Mouse (Mus musculus) liver, adult 2 months (tissue): ENCODE data around the gene Epha5. TPM values are rescaled to one million over a fixed set of nuclear protein-coding genes. Genes with fewer than 3 reads are reported as not detected.

Source experiments
- DNase-seq: peaks from one replicate; pipeline ENCODE4 v3.0.0-alpha.2; 2011; ENCODE audit warnings: low read depth, low spot score; ENCODE audit errors: extremely low read depth
- H3K27ac ChIP-seq: fragments of 200-500 bp; replicated peaks from 2 replicates; pipeline ENCODE4 v1.5.1; 2012; ENCODE audit warnings: low read depth, mild to moderate bottlenecking, control low read depth, inconsistent platforms, low read length; ENCODE audit not compliant: insufficient read depth
- H3K27me3 ChIP-seq: fragments of 200-500 bp; 2 replicates; pipeline ENCODE4 v1.6.1; 2012; ENCODE audit warnings: mild to moderate bottlenecking, moderate library complexity, low read length, inconsistent platforms; ENCODE audit not compliant: control insufficient read depth, insufficient read depth
- H3K36me3 ChIP-seq: fragments of 200-500 bp; 2 replicates; pipeline ENCODE4 v1.6.1; 2012; ENCODE audit warnings: low read length, inconsistent platforms; ENCODE audit not compliant: control insufficient read depth, insufficient read depth
- H3K4me1 ChIP-seq: fragments of 200-500 bp; 2 replicates; pipeline ENCODE4 v1.6.1; 2011; ENCODE audit warnings: low read length; ENCODE audit not compliant: control insufficient read depth, insufficient read depth
- H3K4me3 ChIP-seq: fragments of 200-500 bp; 2 replicates; pipeline ENCODE4 v1.5.1; 2011; ENCODE audit warnings: low read depth, mild to moderate bottlenecking, control low read depth, low read length, moderate library complexity; ENCODE audit not compliant: insufficient read depth
- H3K79me2 ChIP-seq: fragments of 200-500 bp; 2 replicates; pipeline ENCODE4 v1.6.1; 2012; ENCODE audit warnings: inconsistent platforms, mild to moderate bottlenecking, low read length, moderate library complexity; ENCODE audit not compliant: control insufficient read depth, insufficient read depth
- H3K9ac ChIP-seq: fragments of 200-500 bp; 2 replicates; pipeline ENCODE4 v1.6.1; 2012; ENCODE audit warnings: low read depth, mild to moderate bottlenecking, control low read depth, inconsistent platforms, low read length
- CTCF ChIP-seq: fragments of 200-500 bp; IDR thresholded peaks from 2 replicates; pipeline ENCODE4 v1.5.1; 2011; ENCODE audit warnings: low read depth, low read length, control low read depth
- POLR2A ChIP-seq: fragments of 200-500 bp; IDR thresholded peaks from 2 replicates; pipeline ENCODE4 v1.6.1; 2011; ENCODE audit warnings: low read length, control low read depth; ENCODE audit not compliant: insufficient read depth; ENCODE audit errors: extremely low read depth
- WGBS: fragments of 180-500 bp; shearing (Covaris S2); methylation state at CpG from one replicate; pipeline ENCODE4 v1.1.7; 2018; 5-methylcytosine and 5-hydroxymethylcytosine counted together
- polyA plus RNA-seq: library from polyadenylated mRNA; depleted of rRNA; stranded (reverse); fragments of >200 nt; gene quantifications from 2 replicates; pipeline ENCODE4 v1.2.3, GENCODE M21; 2012
- total RNA-seq: library from RNA; depleted of rRNA; stranded (reverse); fragments of >200 nt; gene quantifications from 2 replicates; pipeline ENCODE4 v1.2.3, GENCODE M21; 2014

The Epha5 gene
- total and polyA plus RNA-seq, 2 experiments: not detected

GRCm38 (mm10) chr5:84353069-84353468, 64.1 kb downstream of the Epha5 start:
- Histone ChIP-seq H3K36me3 (no peaks in the 10 kb centered on the region), H3K4me3 (no peak overlapping the region), H3K9ac (no peak overlapping the region), H3K4me1 (no peaks in the 10 kb centered on the region), H3K79me2 (no peaks in the 10 kb centered on the region), H3K27ac (no peak overlapping the region), H3K27me3 (no peaks in the 10 kb centered on the region)
- TF ChIP-seq CTCF (no peak), POLR2A (no peak)
- no peak for DNase-seq
- 68% methylated on average over 5 of the region's 5 CpGs for WGBS

GRCm38 (mm10) chr5:84346728-84347499, 70.3 kb downstream of the Epha5 start:
- H3K27ac ChIP-seq: no peak overlapping the region
- 95% methylated on average over 2 of the region's 2 CpGs for WGBS
- DNase-seq: no peak
- no peaks in the 10 kb centered on the region for H3K79me2 ChIP-seq
- no peaks in the 10 kb centered on the region for H3K36me3 ChIP-seq
- no peak overlapping the region for H3K4me3 ChIP-seq
- no peaks in the 10 kb centered on the region for H3K27me3 ChIP-seq
- no peaks in the 10 kb centered on the region for H3K4me1 ChIP-seq
- TF ChIP-seq POLR2A (no peak), CTCF (no peak)
- H3K9ac ChIP-seq: no peak overlapping the region

GRCm38 (mm10) chr5:84335834-84336465, 81.2 kb downstream of the Epha5 start:
- H3K27me3 ChIP-seq: no peaks in the 10 kb centered on the region
- no peaks in the 10 kb centered on the region for H3K4me1 ChIP-seq
- TF ChIP-seq CTCF (no peak), POLR2A (no peak)
- DNase-seq: no peak
- H3K36me3 ChIP-seq: no peaks in the 10 kb centered on the region
- H3K27ac ChIP-seq: no peak overlapping the region
- H3K79me2 ChIP-seq: no peaks in the 10 kb centered on the region
- H3K9ac ChIP-seq: no peak overlapping the region
- 61% methylated on average over 3 of the region's 3 CpGs for WGBS
- no peak overlapping the region for H3K4me3 ChIP-seq

- TF ChIP-seq CTCF (no peak), POLR2A (no peak)
- Histone ChIP-seq H3K4me1 (no peaks in the 10 kb centered on the region), H3K27ac (no peak overlapping the region), H3K9ac (no peak overlapping the region), H3K4me3 (no peak overlapping the region), H3K79me2 (no peaks in the 10 kb centered on the region), H3K27me3 (no peaks in the 10 kb centered on the region), H3K36me3 (no peaks in the 10 kb centered on the region)
- DNase-seq: no peak
- WGBS: 78% methylated on average over 6 of the region's 6 CpGs
Measured at GRCm38 (mm10) chr5:84334481-84334880, 82.7 kb downstream of the Epha5 start.

- 69% methylated on average over 1 of the region's 1 CpGs for WGBS
- H3K36me3 ChIP-seq: no peaks in the 10 kb centered on the region
Measured at GRCm38 (mm10) chr5:84331631-84332030, 85.6 kb downstream of the Epha5 start.

GRCm38 (mm10) chr5:84320553-84320952, 96.6 kb downstream of the Epha5 start:
- Histone ChIP-seq H3K9ac (no peak overlapping the region), H3K27ac (no peak overlapping the region), H3K4me1 (no peaks in the 10 kb centered on the region), H3K79me2 (no peaks in the 10 kb centered on the region), H3K4me3 (no peak overlapping the region), H3K27me3 (no peaks in the 10 kb centered on the region), H3K36me3 (no peaks in the 10 kb centered on the region)
- WGBS: 55% methylated on average over 1 of the region's 1 CpGs
- no peak for DNase-seq
- TF ChIP-seq CTCF (no peak), POLR2A (no peak)

More at GRCm38 (mm10) chr5:84331631-84332030, 85.6 kb downstream of the Epha5 start:
- Histone ChIP-seq H3K27me3 (no peaks in the 10 kb centered on the region), H3K79me2 (no peaks in the 10 kb centered on the region), H3K27ac (no peak overlapping the region), H3K4me1 (no peaks in the 10 kb centered on the region), H3K4me3 (no peak overlapping the region), H3K9ac (no peak overlapping the region)
- no peak for DNase-seq
- TF ChIP-seq POLR2A (no peak), CTCF (no peak)
